Mouse (Mus musculus): Measurements from ENCODE around the gene Hist2h3c2. TPM values are rescaled to one million over a fixed set of nuclear protein-coding genes. Genes with fewer than 3 reads are reported as not detected.
"Not testable (repeated sequence)": the region's sequence is repeated elsewhere in the genome, so short reads cannot be mapped to it uniquely, and the experiment has no call there.

Hist2h3c2 gene
- polyA plus RNA-seq, 1 experiment from 2014 or later, result 17.3 TPM

GRCm38 (mm10) chr3:96225421-96225820 lies 13.5 kb downstream of the Hist2h3c2 start:
- no peak overlapping the region for H3K4me3 ChIP-seq (replicated peaks)
- H3K27me3 ChIP-seq, result no peaks in the 10 kb centered on the region
- H3K4me1 ChIP-seq, result peaks cover 47% of the 10 kb centered on the region
- H3K27ac ChIP-seq, result no peak overlapping the region
- H3K9me3 ChIP-seq, result no peaks in the 10 kb centered on the region
- H3K4me2 ChIP-seq, result 0 out of 2 replicates have a peak overlapping the region, but pooled peaks have one; percentile 13
- WGBS, result 20% methylated on average over 2 of the region's 2 CpGs
- H3K9ac ChIP-seq, result peak overlapping the region; percentile 25; the same call in 1 of the 2 replicates
- no peak for ATAC-seq (ENCODE audit: low FRiP score)
- no peaks in the 10 kb centered on the region for H3K36me3 ChIP-seq (replicated peaks)

GRCm38 (mm10) chr3:96222774-96223173 lies 16.2 kb downstream of the Hist2h3c2 start:
- no peak for ATAC-seq (ENCODE audit: low FRiP score)
- no peak overlapping the region for H3K4me3 ChIP-seq (replicated peaks)
- H3K4me1 ChIP-seq, result peaks cover 55% of the 10 kb centered on the region
- no peak overlapping the region for H3K27ac ChIP-seq
- WGBS, result 87% methylated on average over 4 of the region's 4 CpGs
- H3K9ac ChIP-seq, result 0 out of 2 replicates have a peak overlapping the region, but pooled peaks have one; percentile 87
- no peaks in the 10 kb centered on the region for H3K27me3 ChIP-seq
- no peaks in the 10 kb centered on the region for H3K36me3 ChIP-seq (replicated peaks)
- H3K9me3 ChIP-seq, result no peaks in the 10 kb centered on the region
- peak overlapping the region; percentile 72 for H3K4me2 ChIP-seq

GRCm38 (mm10) chr3:96221640-96222038 lies 17.3 kb downstream of the Hist2h3c2 start:
- Histone ChIP-seq H3K27me3 (no peaks in the 10 kb centered on the region), H3K36me3 (replicated peaks) (no peaks in the 10 kb centered on the region), H3K4me3 (replicated peaks) (peak overlapping the region; percentile 62), H3K4me1 (peaks cover 55% of the 10 kb centered on the region), H3K27ac (peak overlapping the region; percentile 99), H3K9me3 (no peaks in the 10 kb centered on the region), H3K9ac (peak overlapping the region; percentile 87), H3K4me2 (peak overlapping the region; percentile 72)
- ATAC-seq (ENCODE audit: low FRiP score), result no peak
- 13% methylated on average over 9 of the region's 9 CpGs for WGBS

GRCm38 (mm10) chr3:96220765-96221639 lies 17.9 kb downstream of the Hist2h3c2 start, which contains the start of the genes Hist2h2ac and Hist2h2be:
Gene Hist2h2ac, minus strand, starts transcription at chr3:96220880.
Gene Hist2h2be, plus strand, starts transcription at chr3:96221119.
- H3K4me1 ChIP-seq, result peaks cover 50% of the 10 kb centered on the region
- WGBS, result under 1% methylated on average over 43 of the region's 43 CpGs
- H3K4me2 ChIP-seq, result peak within 1 kb of the TSS; percentile 72
- peak; percentile 87 for ATAC-seq (ENCODE audit: low FRiP score)
- peak within 1 kb of the TSS; percentile 99 for H3K27ac ChIP-seq
- no peaks in the 10 kb centered on the region for H3K36me3 ChIP-seq (replicated peaks)
- no peaks in the 10 kb centered on the region for H3K9me3 ChIP-seq
- H3K9ac ChIP-seq, result peak within 1 kb of the TSS; percentile 87
- peak within 1 kb of the TSS; percentile 62 for H3K4me3 ChIP-seq (replicated peaks)
- no peaks in the 10 kb centered on the region for H3K27me3 ChIP-seq

GRCm38 (mm10) chr3:96220131-96220764 lies 18.7 kb downstream of the Hist2h3c2 start:
- Histone ChIP-seq H3K9ac (peak overlapping the region; percentile 87), H3K4me3 (replicated peaks) (peak overlapping the region; percentile 62), H3K4me2 (peak overlapping the region; percentile 72), H3K27ac (peak overlapping the region; percentile 99), H3K4me1 (peaks cover 42% of the 10 kb centered on the region)
- H3K36me3 ChIP-seq (replicated peaks); H3K27me3 ChIP-seq; H3K9me3 ChIP-seq: not testable (repeated sequence)
- WGBS, result under 1% methylated on average over 39 of the region's 47 CpGs
- peak; percentile 28; the same call in 1 of the 2 replicates for ATAC-seq (ENCODE audit: low FRiP score)

- Histone ChIP-seq H3K36me3 (replicated peaks) (no peaks in the 10 kb centered on the region), H3K9me3 (no peaks in the 10 kb centered on the region), H3K9ac (peak within 1 kb of the TSS; percentile 87), H3K4me1 (peaks cover 37% of the 10 kb centered on the region), H3K27me3 (no peaks in the 10 kb centered on the region), H3K4me3 (replicated peaks) (peak within 1 kb of the TSS; percentile 62), H3K4me2 (peak within 1 kb of the TSS; percentile 72), H3K27ac (peak within 1 kb of the TSS; percentile 99)
- peak; percentile 92 for ATAC-seq (ENCODE audit: low FRiP score)
- WGBS, result under 1% methylated on average over 37 of the region's 37 CpGs
Observed at GRCm38 (mm10) chr3:96219661-96220130, 19.2 kb downstream of the Hist2h3c2 start, which contains the start of the genes Bola1 and Hist2h2ab. Gene Bola1, minus strand, starts transcription at chr3:96219709. Gene Hist2h2ab, plus strand, starts transcription at chr3:96219865.

GRCm38 (mm10) chr3:96219191-96219641 lies 19.7 kb downstream of the Hist2h3c2 start:
- Histone ChIP-seq H3K9me3 (no peaks in the 10 kb centered on the region), H3K4me2 (peak overlapping the region; percentile 72), H3K4me1 (peaks cover 34% of the 10 kb centered on the region), H3K4me3 (replicated peaks) (peak overlapping the region; percentile 62), H3K9ac (peak overlapping the region; percentile 87), H3K36me3 (replicated peaks) (no peaks in the 10 kb centered on the region), H3K27ac (peak overlapping the region; percentile 99), H3K27me3 (no peaks in the 10 kb centered on the region)
- ATAC-seq (ENCODE audit: low FRiP score), result peak; percentile 24
- under 1% methylated on average over 12 of the region's 12 CpGs for WGBS

GRCm38 (mm10) chr3:96209242-96209641 lies 29.7 kb downstream of the Hist2h3c2 start:
- H3K4me1 ChIP-seq, result peaks cover 3% of the 10 kb centered on the region; the same call in 1 of the 2 replicates
- ATAC-seq (ENCODE audit: low FRiP score), result no peak
- 23% methylated on average over 15 of the region's 15 CpGs for WGBS

GRCm38 (mm10) chr3:96207819-96208218 lies 31.1 kb downstream of the Hist2h3c2 start:
- 86% methylated on average over 3 of the region's 3 CpGs for WGBS
- no peak overlapping the region for H3K4me3 ChIP-seq (replicated peaks)
- peaks cover 3% of the 10 kb centered on the region; the same call in 1 of the 2 replicates for H3K4me1 ChIP-seq
- H3K9me3 ChIP-seq, result no peaks in the 10 kb centered on the region
- ATAC-seq (ENCODE audit: low FRiP score), result no peak
- 0 out of 2 replicates have a peak, but pooled peaks cover 3% of the 10 kb centered on the region for H3K27me3 ChIP-seq
- H3K4me2 ChIP-seq, result no peak overlapping the region
- H3K27ac ChIP-seq, result no peak overlapping the region
- no peaks in the 10 kb centered on the region for H3K36me3 ChIP-seq (replicated peaks)
- no peak overlapping the region for H3K9ac ChIP-seq

More at GRCm38 (mm10) chr3:96209242-96209641, 29.7 kb downstream of the Hist2h3c2 start:
- Histone ChIP-seq H3K4me2 (no peak overlapping the region), H3K9me3 (no peaks in the 10 kb centered on the region), H3K27ac (no peak overlapping the region), H3K9ac (no peak overlapping the region), H3K27me3 (0 out of 2 replicates have a peak, but pooled peaks cover 3% of the 10 kb centered on the region), H3K36me3 (replicated peaks) (no peaks in the 10 kb centered on the region), H3K4me3 (replicated peaks) (no peak overlapping the region)

GRCm38 (mm10) chr3:96199731-96200130 lies 39.2 kb downstream of the Hist2h3c2 start:
- Histone ChIP-seq H3K4me2 (no peak overlapping the region), H3K36me3 (replicated peaks) (peaks cover 4% of the 10 kb centered on the region; the same call in 1 of the 2 replicates), H3K4me3 (replicated peaks) (no peak overlapping the region), H3K27ac (no peak overlapping the region), H3K9me3 (peaks cover 4% of the 10 kb centered on the region; the same call in 1 of the 2 replicates), H3K4me1 (peaks cover 14% of the 10 kb centered on the region), H3K27me3 (peaks cover 10% of the 10 kb centered on the region), H3K9ac (no peak overlapping the region)
- 85% methylated on average over 2 of the region's 2 CpGs for WGBS
- no peak for ATAC-seq (ENCODE audit: low FRiP score)

GRCm38 (mm10) chr3:96198601-96199251 lies 40.2 kb downstream of the Hist2h3c2 start:
- peaks cover 14% of the 10 kb centered on the region for H3K4me1 ChIP-seq
- peak overlapping the region; percentile 94; the same call in 1 of the 2 replicates for H3K4me2 ChIP-seq
- 29% methylated on average over 8 of the region's 8 CpGs for WGBS
- H3K36me3 ChIP-seq (replicated peaks); H3K4me3 ChIP-seq (replicated peaks); H3K9ac ChIP-seq; H3K27ac ChIP-seq; ATAC-seq (ENCODE audit: low FRiP score); H3K27me3 ChIP-seq; H3K9me3 ChIP-seq: not testable (repeated sequence)

Measured in forebrain, embryonic 12.5 days (tissue).